Mouse (Mus musculus) liver, embryonic 16.5 days (tissue): ENCODE data around the gene Mydgf. TPM values are rescaled to one million over a fixed set of nuclear protein-coding genes. Genes with fewer than 3 reads are reported as not detected.
A peak's percentile ranks its signal among the peaks of the same experiment; 100 is the strongest.

Experiments used
- ATAC-seq: fragments of 200-750 bp; cut with Nextera tagmentation; 2 replicates; pipeline ENCODE4 v1.8.0; 2017; ENCODE audit warnings: low read depth, mild to moderate bottlenecking, moderate number of reproducible peaks, moderate library complexity
- H3K27ac ChIP-seq: fragments of 300-500 bp; sonication (generic); 2 replicates; pipeline ENCODE4 v1.5.1; 2014; ENCODE audit warnings: mild to moderate bottlenecking, low read length
- H3K27me3 ChIP-seq: fragments of 300-500 bp; sonication (generic); 2 replicates; pipeline ENCODE4 v1.6.1; 2014; ENCODE audit warnings: low read depth, low read length, mixed read lengths; ENCODE audit not compliant: control insufficient read depth, insufficient read depth
- H3K36me3 ChIP-seq: fragments of 300-500 bp; sonication (generic); 2 replicates; pipeline ENCODE4 v1.6.1; 2014; ENCODE audit warnings: mild to moderate bottlenecking; ENCODE audit not compliant: control insufficient read depth, insufficient read depth
- H3K4me1 ChIP-seq: fragments of 300-500 bp; sonication (generic); 2 replicates; pipeline ENCODE4 v1.6.1; 2014; ENCODE audit warnings: low read depth, low read length, mixed read lengths; ENCODE audit not compliant: control insufficient read depth
- H3K4me2 ChIP-seq: fragments of 300-500 bp; sonication (generic); 2 replicates; pipeline ENCODE4 v1.6.1; 2014; ENCODE audit warnings: low read depth, low read length, mixed read lengths
- H3K4me3 ChIP-seq: fragments of 300-500 bp; sonication (generic); 2 replicates; pipeline ENCODE4 v1.5.1; 2014; ENCODE audit warnings: low read depth, mild to moderate bottlenecking, low read length
- H3K9ac ChIP-seq: fragments of 300-500 bp; sonication (generic); 2 replicates; pipeline ENCODE4 v1.6.1; 2014; ENCODE audit warnings: low read depth, low read length
- H3K9me3 ChIP-seq: fragments of 300-500 bp; sonication (generic); replicated peaks from 2 replicates; pipeline ENCODE4 v1.6.1; 2016; ENCODE audit warnings: low read length; ENCODE audit not compliant: control insufficient read depth
- WGBS: fragments of 180-500 bp; shearing (Covaris S2); extraction: QIAGEN DNeasy Blood & Tissue Kit; methylation state at CpG from one replicate; pipeline ENCODE4 v1.1.7; 2014; ENCODE audit not compliant: insufficient replicate concordance; 5-methylcytosine and 5-hydroxymethylcytosine counted together
- polyA plus RNA-seq: library from polyadenylated mRNA; unstranded; fragments of >200 nt; fragmentation: Nextera tagmentation; extraction: Ambion mirVana; gene quantifications from 2 replicates; pipeline ENCODE4 v1.2.1, GENCODE M21; 2015

Gene Mydgf
- polyA plus RNA-seq, 1 experiment from 2014 or later, result 56.2 TPM

DNA sequence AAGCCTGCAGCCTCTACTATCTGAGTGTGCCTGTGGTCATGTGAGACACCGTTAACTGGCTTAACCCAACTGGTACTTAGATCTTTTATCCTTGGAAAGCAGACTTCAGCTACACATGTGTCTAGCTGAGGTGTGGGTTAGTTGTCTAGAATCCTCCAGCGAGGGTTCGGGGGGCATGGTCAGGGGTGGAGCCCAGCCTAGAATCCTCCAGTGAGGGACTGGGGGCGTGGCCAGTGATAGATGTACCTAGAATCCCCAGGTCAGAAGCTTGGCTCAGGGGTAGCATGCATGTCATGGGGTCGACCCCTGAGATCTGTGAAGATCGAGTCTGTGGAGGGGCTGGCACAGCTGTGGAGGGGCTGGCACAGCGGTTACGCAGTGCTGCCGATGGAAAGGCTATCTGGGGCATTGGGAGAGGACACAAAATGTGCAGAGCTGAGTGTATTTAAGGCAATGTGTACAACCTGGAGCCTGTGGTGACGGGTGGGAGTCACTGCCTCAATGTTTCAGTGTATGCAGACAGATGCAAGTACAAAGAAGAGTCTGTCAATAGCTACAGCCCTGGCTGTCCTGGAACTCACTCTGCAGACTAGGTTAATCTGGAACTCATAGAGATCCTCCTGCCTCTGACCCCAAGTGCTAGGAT is 10.2 kb downstream of the Mydgf start:
- 44% methylated on average over 10 of the region's 10 CpGs for WGBS
- H3K4me2 ChIP-seq, result no peak overlapping the region
- H3K27ac ChIP-seq, result no peak overlapping the region
- peaks cover 7% of the 10 kb centered on the region for H3K4me1 ChIP-seq
- ATAC-seq, result no peak
- no peaks in the 10 kb centered on the region for H3K27me3 ChIP-seq
- H3K9me3 ChIP-seq, result no peaks in the 10 kb centered on the region
- H3K9ac ChIP-seq, result no peak overlapping the region
- peaks cover 12% of the 10 kb centered on the region for H3K36me3 ChIP-seq
- H3K4me3 ChIP-seq, result no peak overlapping the region

DNA sequence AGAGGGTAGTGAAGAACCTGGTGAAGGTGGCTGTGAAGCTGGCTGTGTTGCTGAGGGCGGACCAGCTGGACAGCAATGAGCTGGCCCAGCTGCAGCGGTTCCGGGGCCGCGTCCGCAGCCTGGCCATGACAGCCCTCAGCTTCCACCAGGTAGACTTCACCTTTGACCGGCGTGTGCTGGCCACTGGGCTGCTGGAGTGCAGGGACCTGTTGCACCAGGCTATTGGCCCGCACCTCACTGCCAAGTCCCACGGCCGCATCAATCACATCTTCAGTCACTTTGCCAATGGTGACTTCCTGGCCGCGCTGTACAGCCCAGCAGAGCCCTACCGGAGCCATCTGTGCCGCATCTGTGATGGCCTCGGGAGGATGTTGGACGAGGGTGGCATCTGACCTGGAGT is 11.8 kb downstream of the Mydgf start:
- ATAC-seq, result no peak
- Histone ChIP-seq H3K27ac (no peak overlapping the region), H3K36me3 (peaks cover 3% of the 10 kb centered on the region), H3K27me3 (no peaks in the 10 kb centered on the region), H3K9me3 (no peaks in the 10 kb centered on the region), H3K4me3 (no peak overlapping the region), H3K9ac (no peak overlapping the region), H3K4me2 (no peak overlapping the region), H3K4me1 (peaks cover 7% of the 10 kb centered on the region)
- WGBS, result 78% methylated on average over 17 of the region's 17 CpGs

DNA sequence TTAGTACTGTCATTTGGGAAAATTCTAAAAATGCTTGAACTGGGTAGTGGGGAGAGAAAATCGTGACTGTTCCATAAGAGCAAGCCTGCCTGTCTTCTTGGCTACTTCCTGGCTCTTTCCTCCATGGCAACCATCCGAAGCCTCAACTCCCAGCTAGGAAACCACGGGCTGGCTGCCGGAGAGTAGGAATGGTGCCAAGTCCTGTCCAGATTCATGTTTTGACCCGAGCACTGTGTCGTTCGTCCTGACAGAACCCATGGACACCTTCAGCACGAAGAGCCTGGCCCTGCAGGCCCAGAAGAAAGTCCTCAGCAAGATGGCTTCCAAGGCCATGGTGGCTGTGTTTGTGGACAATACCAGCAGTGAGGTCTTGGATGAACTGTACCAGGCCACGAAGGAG is 12.3 kb downstream of the Mydgf start:
- no peak overlapping the region for H3K4me2 ChIP-seq
- no peaks in the 10 kb centered on the region for H3K27me3 ChIP-seq
- H3K36me3 ChIP-seq, result peaks cover 3% of the 10 kb centered on the region
- H3K27ac ChIP-seq, result no peak overlapping the region
- ATAC-seq, result no peak
- no peaks in the 10 kb centered on the region for H3K9me3 ChIP-seq
- WGBS, result 62% methylated on average over 9 of the region's 9 CpGs
- H3K9ac ChIP-seq, result no peak overlapping the region
- H3K4me1 ChIP-seq, result peaks cover 7% of the 10 kb centered on the region
- no peak overlapping the region for H3K4me3 ChIP-seq

DNA sequence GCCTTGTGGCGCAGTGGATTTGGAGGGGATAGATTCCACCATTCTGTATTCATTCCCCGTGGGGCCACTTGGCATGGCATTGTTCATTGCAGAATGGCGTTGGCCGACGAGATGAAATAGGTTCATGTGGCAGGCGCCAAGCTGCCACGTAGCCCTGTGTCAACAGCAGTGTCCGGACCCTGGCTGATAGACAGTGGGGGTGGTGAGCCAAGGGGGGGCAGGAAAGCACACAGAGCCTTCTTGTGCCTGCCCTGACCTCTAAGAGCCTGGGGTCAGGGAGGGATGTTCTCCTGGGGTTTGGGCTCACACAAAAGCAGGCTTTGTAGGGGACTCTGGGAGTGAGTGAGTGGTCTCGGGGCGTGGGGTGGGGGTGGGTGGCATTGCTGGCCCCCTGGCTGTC is 13.1 kb downstream of the Mydgf start:
- no peak for ATAC-seq
- Histone ChIP-seq H3K27ac (no peak overlapping the region), H3K36me3 (no peaks in the 10 kb centered on the region; the same call in 1 of the 2 replicates), H3K4me3 (no peak overlapping the region), H3K9ac (no peak overlapping the region), H3K9me3 (no peaks in the 10 kb centered on the region), H3K4me2 (no peak overlapping the region), H3K4me1 (peaks cover 7% of the 10 kb centered on the region), H3K27me3 (no peaks in the 10 kb centered on the region)
- WGBS, result 59% methylated on average over 10 of the region's 10 CpGs

DNA sequence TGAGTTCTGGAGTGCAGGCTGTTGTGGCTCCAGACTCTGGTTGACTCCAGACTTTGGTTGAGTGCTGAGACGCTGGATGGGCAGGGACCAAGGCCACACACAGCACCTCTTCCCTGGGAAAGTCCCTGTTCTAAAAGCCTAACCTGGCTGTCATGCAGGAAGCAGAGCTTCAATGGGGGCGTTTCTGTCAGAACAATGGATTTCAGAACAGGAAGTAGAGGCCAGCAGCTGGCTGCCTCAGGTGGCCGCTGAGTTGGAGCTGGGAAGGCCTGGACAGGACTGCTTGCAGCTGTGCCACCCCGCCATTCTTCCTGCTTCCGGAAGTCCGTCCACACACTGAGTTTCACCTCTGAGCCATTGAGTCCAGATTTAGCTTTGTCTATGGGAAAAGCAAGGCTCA is 13.9 kb downstream of the Mydgf start:
- Histone ChIP-seq H3K27ac (peak overlapping the region; percentile 39; the same call in 1 of the 2 replicates), H3K9me3 (no peaks in the 10 kb centered on the region), H3K4me3 (no peak overlapping the region), H3K4me1 (peaks cover 7% of the 10 kb centered on the region), H3K36me3 (no peaks in the 10 kb centered on the region), H3K4me2 (no peak overlapping the region), H3K9ac (no peak overlapping the region), H3K27me3 (no peaks in the 10 kb centered on the region)
- ATAC-seq, result peak; percentile 51
- 37% methylated on average over 6 of the region's 6 CpGs for WGBS

DNA sequence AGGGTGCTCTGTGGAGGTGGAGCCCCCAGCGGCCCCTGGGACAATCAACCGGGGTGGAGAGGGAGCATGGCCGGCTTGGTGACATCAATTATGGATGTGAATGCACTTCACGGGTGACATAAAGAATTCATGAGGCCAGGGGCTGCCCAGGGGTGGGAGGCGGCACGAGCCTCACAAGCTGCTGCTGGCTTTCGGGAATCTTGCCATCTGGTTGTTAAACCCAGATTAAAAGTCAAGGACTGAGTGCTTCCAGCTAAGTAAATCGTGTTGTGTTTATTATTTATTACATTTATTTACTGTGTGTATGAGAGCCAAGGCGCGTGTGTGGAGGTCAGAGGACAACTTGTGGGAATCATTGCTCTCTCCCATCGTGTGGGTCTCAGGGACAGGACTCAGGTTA is 18.0 kb downstream of the Mydgf start:
- Histone ChIP-seq H3K27me3 (no peaks in the 10 kb centered on the region), H3K4me2 (no peak overlapping the region), H3K4me1 (peaks cover 25% of the 10 kb centered on the region), H3K4me3 (no peak overlapping the region), H3K9ac (no peak overlapping the region), H3K9me3 (no peaks in the 10 kb centered on the region), H3K27ac (no peak overlapping the region), H3K36me3 (no peaks in the 10 kb centered on the region)
- WGBS, result 63% methylated on average over 11 of the region's 11 CpGs
- ATAC-seq, result no peak

DNA sequence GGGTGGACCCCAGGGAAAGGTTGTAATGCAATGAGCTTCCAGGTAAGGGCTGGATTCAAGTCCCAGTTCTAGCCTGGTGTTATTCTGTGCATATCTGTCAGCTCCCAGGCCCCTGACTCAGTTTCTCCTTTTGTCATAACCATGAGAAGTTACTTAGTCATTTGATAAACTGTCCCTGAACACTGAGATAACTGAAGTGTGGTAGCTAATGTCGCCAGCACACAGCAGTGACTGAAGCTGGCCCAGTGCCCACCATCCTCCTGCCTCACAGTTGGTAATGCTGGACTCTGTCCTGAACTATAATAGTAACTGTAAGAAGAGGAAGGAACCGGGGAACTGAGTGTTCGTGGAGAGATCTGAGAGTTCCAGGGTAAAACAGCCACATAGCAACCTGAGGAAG is 19.2 kb downstream of the Mydgf start:
- no peak for ATAC-seq
- Histone ChIP-seq H3K4me1 (peaks cover 17% of the 10 kb centered on the region), H3K36me3 (no peaks in the 10 kb centered on the region), H3K9me3 (no peaks in the 10 kb centered on the region), H3K4me2 (no peak overlapping the region), H3K4me3 (no peak overlapping the region), H3K9ac (no peak overlapping the region), H3K27ac (no peak overlapping the region), H3K27me3 (no peaks in the 10 kb centered on the region)
- WGBS, result 35% methylated on average over 3 of the region's 3 CpGs

DNA sequence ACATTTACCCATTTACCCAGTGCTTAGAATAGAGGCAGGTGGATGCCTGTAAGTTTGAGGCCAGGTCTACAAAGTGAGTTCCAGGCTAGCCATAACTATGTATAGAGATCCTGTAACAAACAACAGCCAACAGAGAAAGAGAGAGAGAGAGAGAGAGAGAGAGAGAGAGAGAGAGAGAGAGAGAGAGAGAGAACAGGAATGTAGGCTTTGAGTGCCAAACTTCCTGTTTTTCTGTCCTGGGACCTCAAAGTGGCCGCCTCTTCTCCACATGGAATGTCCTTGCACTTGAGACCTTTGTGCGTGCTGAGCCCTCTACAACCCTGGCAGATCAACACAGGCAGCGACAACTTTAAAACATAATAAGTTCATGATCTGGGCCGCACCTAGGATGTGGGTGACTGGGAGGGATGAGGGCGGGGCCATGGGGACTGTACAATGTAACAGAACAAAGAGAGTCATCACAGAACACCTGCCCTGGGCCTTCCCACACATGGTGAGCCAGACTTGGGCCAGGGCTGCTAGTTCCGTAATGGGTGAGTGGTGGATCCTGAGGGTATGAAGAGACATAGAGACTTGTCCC is 20.1 kb downstream of the Mydgf start:
- Histone ChIP-seq H3K36me3 (no peaks in the 10 kb centered on the region), H3K4me3 (no peak overlapping the region), H3K9me3 (no peaks in the 10 kb centered on the region), H3K27ac (no peak overlapping the region), H3K4me1 (peaks cover 17% of the 10 kb centered on the region), H3K4me2 (no peak overlapping the region), H3K27me3 (no peaks in the 10 kb centered on the region), H3K9ac (peak overlapping the region; percentile 18; the same call in 1 of the 2 replicates)
- 58% methylated on average over 6 of the region's 6 CpGs for WGBS
- ATAC-seq, result no peak

DNA sequence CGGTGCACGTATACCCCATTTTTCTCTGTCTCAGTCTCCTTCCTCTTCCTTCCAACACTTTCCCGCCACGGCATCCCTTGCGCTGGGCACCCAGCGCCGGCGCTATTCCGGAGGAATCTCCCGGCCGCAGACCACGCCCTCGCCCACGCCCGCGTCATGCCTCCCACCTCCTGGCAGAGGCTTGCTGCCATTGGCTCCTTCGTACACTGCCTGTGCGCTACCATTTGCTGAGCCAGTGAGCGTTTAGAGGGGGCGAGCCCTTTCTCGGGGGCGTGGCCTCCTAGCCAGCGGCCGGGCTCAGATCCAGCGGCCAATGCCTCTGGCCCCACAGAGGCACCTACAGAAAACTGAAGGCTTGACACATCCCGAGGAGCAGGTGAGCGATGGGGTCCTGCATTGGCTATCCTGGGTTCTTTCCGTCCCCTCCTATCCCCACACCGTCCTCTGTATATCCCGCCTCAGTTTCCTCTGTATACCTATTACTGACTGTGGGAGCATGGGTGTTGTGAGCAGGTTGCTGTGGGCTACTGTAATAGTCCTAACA is 21.4 kb downstream of the Mydgf start, which contains the start of gene Tnfaip8l1:
TSS of gene Tnfaip8l1 (plus strand) at position 247 of the 544 bp plus-strand sequence.
- ATAC-seq, result peak; percentile 99
- no peaks in the 10 kb centered on the region for H3K36me3 ChIP-seq
- H3K27ac ChIP-seq, result peak within 1 kb of the TSS; percentile 12; the same call in 1 of the 2 replicates
- H3K27me3 ChIP-seq, result peaks cover 3% of the 10 kb centered on the region; the same call in 1 of the 2 replicates
- H3K4me2 ChIP-seq, result peak within 1 kb of the TSS; percentile 79
- H3K9me3 ChIP-seq, result no peaks in the 10 kb centered on the region
- H3K4me1 ChIP-seq, result peaks cover 17% of the 10 kb centered on the region
- H3K4me3 ChIP-seq, result peak within 1 kb of the TSS; percentile 57
- H3K9ac ChIP-seq, result peak within 1 kb of the TSS; percentile 47
- 2% methylated on average over 30 of the region's 30 CpGs for WGBS
